Mouse (Mus musculus) embryo, embryonic 10.5 days (tissue): ENCODE measurements at regions not wholly inside any gene's neighbourhood (a gene's known extent, or its start where the extent isn't known, plus 50 kb on each side); places are given as distances from the start of the nearest gene placed in this dataset.
A peak's percentile ranks its signal among the peaks of the same experiment; 100 is the strongest.

Experiments
- DNase-seq: peaks from one replicate; pipeline ENCODE4 v3.0.0-alpha.2; 2015; ENCODE audit warnings: low spot score

DNA sequence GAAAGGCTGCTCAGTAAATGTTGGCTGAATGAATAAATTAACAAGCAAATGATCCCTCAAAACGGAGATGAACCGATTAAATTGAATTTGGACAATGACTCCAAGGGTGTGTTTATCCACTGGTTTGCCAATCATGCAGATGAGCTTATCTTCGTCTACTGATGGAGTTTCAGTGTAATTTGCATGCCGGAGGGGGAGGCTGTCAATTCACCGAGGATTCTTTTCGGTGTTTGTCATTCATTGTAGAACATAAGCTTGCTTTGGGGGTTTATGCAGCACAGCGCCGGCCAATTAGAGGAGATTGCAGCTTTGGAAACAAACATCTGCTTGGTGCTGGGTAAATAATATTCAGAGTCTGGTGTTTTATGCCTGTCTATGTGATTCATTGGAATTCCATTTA lies 132.7 kb downstream of the Otoa start:
- no peak for DNase-seq

DNA sequence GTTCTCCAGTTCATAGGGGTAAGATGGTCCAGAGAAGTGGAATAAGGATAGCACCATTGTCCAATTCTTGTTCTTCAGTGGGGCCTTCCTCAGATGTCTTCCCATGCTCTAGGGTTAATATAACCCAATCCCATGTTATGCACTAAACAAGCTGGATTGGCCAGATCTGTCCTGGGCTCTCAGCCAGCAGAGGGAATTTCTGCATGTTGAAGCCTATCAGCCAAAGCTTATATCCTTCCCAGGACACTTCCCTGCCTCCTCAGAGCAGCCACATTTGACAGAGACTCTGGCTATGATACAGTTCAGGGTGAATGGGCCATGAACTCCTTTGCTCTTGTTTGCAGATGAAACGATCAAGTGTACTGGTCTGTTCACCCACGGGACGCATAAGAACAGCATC lies 133.6 kb downstream of the Otoa start:
- no peak for DNase-seq

DNA sequence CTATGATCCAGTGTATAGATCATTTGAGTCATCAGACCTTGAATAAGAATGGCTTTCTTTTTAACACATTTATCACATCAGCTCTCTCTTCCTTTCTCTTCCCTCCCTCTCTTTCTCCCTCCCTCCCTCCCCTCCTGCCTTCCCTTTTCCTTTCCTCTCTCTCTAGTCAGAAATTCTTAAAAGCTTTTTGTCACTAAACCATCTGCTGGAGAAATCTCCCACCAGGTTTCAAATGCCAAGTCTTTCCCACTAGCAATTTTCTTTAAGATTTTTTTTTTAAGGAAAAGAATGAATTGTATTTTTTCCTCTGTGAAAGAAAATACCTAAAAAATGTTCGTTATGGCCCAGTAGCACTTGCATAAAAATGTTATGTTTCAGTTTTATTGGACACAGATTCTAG lies 134.3 kb downstream of the Otoa start:
- DNase-seq, result no peak

DNA sequence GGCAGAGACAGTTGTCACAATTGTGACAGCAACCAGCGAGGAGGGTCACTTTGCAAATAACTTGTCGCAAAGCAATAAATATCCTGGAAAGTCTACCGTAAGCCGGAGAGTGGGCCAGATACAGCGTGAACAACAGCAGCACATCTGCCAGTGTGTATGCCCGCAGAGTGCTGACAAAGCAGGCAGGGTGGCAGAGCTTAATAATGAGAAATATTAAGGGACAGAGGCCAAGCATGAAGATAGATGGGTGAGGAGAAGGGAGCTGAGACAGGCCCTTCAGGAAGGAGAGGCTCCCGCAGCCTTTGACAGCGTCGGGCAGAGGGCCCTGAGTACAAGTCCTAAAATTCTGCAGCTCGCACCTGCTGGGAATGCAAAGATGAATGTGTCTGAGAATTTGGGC lies 136.6 kb downstream of the Otoa start:
- no peak for DNase-seq

DNA sequence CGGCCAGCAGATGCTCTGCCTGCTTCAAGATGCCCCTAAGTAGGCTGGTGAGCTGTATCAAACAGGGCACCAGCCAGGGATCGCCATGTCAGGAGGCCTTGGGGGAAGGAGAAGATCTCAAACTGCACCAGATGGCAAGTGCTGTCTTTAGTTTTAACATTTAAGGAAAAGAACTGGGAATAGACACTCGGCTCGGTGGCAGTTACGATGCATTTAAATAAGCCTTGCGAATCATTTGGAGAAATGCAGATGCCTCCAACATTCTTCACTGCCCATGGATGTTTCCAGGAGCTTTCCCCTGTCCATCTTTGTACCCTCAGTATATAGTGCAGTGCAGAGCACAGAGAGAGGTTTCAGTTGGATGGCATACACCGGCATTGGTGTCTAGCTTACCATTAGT lies 139.7 kb downstream of the Otoa start:
- DNase-seq, result no peak

DNA sequence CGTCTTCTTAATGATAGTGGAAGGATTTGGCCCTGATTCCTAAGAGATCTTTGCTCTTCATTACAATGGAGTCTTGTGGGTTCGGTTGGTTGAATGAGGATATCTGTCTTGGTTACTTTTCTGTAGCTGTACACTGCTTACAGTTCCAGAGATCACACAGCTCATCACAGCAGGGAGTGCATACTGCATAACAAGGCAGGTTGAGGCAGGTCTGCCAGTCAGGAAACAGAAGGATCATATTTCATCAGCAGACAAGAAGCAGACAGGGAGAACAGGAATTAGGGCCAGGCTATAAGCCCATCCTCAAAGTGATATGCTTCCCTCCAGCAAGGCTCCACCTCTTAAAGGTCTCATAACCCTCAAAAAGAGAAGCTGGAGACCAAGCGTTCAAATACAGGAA lies 150.4 kb downstream of the Otoa start:
- no peak for DNase-seq

DNA sequence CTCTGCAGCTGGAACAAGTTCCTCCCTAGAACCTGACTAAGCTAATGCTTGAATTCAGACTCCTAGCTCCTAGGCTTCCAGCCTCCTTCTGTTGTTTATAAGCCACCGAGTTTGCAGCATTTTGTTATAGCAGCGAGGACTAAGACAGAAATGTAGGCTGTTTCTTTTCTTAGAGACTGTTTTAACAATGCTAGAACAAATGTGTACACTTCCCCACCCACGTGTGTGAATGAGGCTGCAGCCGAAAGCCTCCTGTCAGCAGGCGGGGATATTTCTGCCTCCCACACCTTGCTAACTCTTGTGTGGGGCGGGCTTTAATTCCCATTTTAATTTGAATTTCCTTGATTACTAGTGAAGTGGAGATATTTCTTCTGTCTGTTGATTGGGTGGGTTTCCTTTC lies 153.4 kb downstream of the Otoa start:
- DNase-seq, result no peak

DNA sequence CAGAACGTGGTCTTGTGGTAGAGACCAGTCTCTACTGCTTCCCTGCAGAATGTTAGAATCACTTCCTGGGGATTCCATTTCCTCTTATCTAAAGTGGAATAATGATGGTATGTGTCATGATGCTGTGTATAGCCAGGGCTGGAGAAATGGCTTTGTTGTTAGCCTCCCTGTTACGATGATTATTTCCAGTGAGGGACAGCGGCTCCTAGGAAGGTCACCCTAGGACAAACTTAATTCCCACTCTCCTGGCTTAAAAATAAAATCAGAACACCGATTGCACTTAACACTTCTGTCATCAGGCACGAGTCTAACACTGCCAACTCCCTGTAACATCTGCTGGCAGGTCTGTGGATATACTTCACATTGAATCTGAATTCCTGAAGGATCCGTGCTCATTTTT lies 151.9 kb upstream of the Hs3st2 start:
- DNase-seq, result no peak

DNA sequence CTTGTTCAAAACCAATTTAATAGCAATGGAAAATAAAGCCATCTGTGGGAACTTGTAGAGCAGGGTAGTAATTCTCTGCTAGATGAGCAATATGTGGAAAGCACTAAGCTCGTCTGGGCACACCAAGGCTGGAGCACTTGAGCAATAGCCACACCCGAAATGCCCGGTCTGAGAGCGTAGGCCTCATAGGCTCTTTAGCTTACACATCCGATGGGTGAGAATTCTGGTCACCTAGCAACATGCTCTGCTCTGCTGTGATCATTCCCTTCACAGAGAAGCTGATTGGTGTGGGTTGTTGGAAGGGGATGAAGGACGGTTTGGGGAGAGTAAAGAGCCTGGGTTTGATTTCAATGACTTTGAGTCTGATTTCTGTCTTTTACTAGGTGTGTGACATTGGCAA lies 143.8 kb upstream of the Hs3st2 start:
- DNase-seq, result no peak

DNA sequence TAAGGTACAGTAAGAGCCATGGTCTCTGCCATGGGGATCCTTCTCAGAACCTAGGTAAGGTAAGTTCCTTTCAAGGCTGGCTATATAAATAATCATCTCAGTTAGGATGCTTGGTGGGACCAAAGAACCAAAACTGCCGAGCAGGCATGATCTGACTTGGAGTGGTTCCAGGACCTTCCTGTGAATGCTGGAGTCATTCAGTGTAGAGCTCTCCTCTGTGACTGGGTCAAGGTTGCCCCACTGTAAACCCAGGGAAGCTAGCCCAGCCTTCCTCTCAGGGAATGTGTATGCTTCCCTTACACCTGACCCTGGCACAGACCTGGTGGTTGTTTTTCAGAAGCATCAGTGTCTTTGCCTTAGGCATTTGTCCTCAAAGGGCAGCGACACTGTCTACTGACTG lies 134.2 kb upstream of the Hs3st2 start:
- no peak for DNase-seq

DNA sequence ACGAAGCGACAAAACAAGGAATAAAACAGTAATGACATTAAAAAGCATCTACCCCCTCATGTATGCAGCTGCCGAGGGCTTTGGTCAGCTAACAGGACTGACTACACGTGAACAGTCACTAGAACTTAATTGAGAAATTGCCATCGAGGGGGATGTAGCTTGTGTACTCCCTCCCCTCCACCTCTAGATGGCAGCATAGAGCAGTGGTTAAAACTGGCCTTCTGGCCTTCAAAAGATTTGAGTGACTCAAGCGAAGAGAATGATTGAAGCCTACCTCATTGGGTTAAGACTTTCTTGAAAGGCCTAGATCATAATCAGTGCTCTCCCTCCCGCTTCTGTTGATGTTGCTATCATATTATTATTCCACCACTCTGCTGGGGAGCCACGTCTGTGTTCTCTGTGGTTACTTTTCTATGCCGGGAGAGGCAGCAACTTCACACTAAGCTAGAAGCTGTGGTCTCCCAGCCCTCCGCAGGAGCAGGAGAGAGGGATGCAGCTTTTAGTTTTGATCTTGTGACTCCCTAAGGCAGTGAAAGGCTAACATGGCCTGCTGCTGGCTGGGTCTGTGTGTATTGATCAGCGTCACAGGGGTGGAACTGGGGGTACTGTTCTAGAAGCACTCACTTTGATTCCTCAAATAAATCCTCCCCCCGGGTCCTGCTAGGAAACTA lies 132.7 kb upstream of the Hs3st2 start:
- peak; percentile 80 for DNase-seq

DNA sequence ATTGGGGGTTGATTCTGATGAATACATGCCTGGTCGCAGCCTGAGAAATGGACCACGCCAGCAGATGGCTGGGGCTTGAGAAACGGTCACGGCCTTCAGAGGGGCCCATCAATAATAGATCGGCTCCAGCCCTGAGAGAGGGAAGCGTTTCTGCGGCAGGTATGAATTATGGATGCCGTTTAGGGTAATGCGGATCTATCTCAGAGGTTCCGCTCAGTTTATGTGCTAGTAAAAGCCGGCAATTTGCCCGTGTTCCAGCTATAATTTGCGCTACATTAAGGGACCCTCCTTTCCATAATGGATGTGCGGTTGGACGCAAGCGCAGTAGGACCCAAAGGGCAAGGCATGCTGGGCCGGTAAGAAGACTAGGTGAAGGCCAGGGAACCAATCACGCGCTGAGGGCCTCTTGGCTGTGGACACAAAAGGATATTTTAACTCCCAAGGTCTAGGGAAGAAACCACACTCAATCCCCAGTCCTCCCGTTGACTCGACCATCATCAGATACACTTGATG lies 132.1 kb upstream of the Hs3st2 start:
- no peak for DNase-seq

DNA sequence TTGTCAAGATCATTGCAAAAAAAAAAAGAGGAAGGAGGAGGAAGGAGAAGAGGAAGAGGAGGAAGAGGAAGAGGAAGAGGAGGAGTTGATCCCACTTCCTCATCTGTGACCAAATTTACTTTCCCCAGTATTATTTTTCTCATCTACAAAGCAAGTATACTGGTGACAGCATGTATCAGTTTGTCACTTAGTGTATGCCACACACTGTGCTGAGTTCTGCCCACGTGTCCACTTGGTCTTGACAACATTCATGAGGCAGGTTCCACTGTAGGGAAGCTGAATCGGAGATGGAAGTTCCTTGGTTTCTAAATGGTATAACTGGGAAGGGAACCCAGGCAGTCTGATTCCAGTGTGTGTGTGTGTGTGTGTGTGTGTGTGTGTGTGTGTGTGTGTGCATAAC lies 122.3 kb upstream of the Hs3st2 start:
- DNase-seq, result no peak

DNA sequence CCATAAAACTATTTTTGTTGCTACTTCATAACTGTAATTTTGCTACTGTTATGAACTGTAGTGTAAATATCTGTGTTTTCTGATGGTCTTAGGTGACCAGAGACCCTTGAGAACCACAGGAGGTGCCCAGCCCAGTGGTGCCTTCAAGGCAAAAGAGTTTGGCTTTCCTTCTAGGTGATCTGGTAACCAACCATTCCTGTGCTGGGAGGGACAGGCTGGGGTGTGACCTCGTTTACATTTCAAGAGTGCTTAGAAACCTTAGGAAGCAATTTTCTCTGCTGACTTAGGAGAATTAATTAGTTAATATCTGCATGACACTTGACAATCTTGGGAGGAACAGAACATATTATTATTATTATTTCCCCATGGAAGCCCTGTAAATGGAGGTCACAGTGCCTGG lies 111.1 kb upstream of the Hs3st2 start:
- DNase-seq, result no peak

DNA sequence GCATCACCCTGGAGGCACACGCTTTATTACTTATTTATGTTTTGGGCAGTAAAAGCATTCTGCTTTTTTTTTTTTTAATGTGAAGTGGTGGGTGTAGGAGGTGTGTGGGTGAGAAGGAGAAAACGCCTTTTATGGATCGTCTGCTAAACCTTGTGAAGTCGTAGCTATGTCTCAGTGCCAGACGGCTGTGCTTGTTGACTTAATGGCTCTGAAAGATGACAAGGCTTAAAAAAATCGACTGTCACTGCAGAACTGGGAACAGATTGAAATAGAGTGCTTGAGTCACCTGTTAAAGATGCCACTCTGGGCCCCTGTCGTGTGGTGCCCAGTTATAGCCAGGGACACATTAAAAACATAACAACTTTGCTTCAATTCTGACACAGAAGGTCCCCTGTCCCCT lies 109.5 kb upstream of the Hs3st2 start:
- no peak for DNase-seq

DNA sequence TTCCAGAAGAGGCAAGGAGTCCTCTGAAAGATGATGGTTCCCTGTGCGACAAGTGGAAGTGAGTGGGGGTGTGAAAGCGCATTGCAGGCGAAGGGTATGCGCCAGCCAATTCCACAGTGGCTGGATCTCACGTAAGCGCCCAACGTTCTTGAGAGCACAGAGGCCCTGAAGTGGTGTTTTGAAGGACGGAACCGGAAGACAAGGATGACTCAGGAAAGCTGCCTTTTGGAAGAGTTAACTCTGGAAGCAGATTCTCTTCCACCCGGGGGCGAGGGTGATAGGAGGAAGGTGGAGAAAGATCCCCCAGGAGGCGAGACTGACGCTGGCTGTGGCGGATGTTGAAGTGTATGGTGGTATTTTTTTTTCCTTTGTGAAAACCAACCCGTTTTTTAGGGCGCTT lies 101.9 kb upstream of the Hs3st2 start:
- no peak for DNase-seq

DNA sequence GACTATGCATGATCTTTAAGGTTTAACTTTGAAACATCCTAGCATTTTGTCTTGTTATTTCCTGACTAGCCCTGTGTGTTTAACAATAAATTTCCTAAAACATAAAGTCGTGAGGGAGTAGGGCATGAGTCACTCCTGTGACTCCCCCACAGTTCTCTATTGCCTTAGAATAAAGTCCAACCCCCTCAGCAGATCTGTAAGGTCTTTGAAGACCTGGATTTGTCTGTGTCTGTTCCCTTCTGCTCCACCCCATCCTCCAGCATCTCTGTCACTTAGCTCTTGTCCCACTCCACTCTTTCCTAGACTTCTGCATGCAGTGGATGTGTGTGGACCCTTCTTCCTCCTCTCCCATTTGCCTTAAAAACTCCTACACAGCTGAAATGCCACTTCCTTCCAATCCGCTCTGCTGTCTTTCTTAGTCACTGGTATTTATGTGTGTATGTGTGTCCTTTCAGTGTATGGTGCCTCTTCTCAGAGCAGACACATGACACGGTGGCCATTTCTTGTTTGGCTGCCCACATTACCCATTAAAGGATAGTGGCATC lies 95.4 kb upstream of the Hs3st2 start:
- no peak for DNase-seq

DNA sequence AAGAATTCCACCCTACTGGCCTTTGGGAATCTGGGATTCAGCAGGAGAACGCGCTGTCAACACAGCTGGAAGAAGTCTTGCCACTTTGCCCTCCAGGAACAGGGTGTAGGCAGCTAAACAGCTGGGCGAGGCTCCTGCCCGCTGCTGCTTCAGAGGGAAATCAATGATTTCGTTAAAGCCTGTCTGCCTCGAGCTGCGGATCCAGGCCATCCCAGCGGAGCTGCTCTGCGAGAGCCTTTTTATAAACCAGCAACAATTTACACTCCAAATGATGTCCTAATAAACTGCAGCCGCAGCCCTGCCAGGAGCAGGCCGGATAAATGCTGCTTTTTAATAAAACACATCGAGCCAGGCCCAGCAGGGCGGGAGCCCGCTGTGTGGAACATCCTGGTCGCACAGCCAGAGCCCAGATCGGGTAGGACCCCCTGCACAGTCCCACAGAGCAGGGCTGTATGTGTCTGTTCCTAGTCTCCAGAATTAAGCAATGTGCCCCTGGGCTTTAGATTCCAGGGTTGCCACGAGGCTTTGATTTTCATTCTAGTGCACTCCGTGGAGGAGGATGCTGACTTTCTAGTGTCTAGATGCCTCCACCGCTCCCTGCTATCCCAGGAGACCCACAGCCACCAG lies 78.6 kb upstream of the Hs3st2 start:
- DNase-seq, result peak; percentile 9

DNA sequence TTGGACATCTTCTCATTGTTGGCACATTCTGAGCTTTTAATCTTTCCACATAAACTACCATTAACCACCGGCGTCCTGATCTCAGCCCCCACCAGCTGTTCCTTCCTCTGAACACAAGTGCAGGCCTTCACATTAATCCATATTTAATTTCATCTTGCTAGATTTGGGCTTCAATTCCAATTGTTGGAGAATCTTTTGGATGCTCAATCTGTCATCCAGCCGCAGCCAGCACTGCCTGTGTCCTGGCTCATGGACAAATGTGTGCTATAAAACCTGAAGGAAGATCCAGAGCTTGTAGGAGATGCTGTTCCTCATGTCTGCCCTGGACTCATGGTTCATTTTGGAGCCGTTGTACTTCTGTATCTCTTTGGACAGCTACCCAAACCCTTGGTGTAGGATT lies 77.1 kb upstream of the Hs3st2 start:
- no peak for DNase-seq

DNA sequence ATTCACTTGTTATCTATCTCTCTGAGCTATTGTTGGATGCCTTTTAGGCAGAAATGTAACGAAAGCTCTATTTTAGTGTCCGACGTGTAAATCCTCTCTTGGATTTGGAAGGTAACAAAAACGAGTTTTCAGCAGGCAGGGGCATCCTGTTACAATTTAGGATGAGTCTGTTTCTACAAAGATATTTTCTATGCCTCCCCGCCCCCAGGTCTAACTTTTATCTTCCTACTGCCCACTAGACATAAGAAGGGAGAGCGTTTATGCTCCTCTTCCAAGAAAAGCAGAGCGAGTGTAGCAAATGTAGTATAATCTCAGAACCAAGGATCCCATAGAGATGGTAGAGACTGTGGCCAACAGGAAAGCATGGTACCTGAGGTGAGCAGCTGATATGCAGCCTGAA lies 62.4 kb upstream of the Hs3st2 start:
- no peak for DNase-seq

DNA sequence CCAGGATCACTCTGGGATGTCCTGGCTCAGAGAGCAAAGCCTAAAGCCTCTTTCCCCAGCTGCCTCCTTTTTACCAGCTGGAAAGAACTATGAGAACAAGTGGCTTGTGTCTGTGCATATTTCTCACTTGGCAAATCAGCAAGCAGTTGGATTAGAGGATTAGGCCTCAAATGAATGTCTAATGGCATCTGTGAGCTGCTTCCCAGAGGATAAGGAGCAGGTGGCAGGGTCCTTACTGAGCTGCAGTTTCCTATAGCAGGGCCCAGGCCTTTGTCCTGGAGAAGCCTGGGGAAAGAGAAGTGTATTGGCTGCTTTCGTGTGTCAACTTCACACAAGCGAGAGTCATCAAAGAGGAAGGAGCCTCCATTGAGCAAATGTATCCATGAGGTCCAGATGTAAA lies 59.1 kb upstream of the Hs3st2 start:
- DNase-seq, result no peak

DNA sequence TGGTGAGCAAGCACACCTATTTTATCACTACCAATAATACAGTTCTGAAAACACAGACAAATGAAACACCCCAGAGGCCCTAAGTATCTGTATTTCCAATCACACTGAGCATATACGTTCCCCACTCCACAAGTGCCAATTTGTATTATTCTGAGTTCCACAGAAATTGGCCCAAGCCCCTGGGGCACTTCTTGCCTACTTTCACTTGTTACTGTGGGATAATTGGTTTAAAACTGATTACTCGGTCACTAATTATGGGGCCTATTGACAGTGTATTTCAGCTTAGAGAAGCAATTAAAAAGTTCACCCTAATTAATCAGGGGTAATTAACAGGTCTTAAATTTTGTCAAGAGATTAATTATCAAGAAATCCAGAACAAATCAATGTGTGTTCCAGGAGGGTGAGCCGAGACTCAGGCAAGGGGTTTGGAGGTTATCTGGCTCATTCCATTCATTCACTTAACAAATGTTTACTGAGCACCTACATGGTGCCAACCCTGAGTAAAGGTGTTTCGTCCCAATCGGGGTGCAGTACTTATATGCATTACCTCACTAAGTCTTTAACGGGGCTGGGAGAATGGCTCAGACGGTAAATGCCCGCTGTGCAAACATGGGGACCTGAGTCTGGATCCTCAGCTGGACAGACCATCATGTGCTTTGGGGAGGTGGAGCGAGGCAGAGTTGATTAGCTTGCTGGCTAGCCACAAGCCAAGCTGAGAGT lies 56.1 kb upstream of the Hs3st2 start:
- no peak for DNase-seq

DNA sequence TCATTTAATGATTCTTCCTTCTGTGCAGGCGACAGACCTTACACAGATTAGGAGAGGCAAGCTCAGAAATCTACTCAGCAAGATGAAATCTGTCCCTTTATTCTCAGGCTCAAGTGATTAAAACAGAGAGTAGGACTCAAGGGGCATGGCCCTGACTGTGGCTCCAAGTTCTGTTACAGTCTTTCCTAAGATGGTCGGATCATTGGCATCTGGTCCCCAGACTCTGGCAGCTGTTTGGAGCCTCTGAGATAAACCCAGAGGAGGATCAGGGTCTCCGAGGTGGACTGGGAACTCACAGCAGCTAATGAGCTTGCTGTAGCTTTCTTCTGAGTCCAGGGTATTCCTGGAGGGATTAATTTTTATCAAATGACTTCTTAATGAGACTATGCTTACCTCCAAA lies 51.7 kb upstream of the Hs3st2 start:
- DNase-seq, result no peak
